Mouse (Mus musculus) stomach, embryonic 16.5 days (tissue): Measurements from ENCODE around the gene Ccdc40. TPM values are rescaled to one million over a fixed set of nuclear protein-coding genes. Genes with fewer than 3 reads are reported as not detected.
A peak's percentile ranks its signal among the peaks of the same experiment; 100 is the strongest.

Source experiments
- ATAC-seq: fragments of 200-750 bp; cut with Nextera tagmentation; 2 replicates; pipeline ENCODE4 v1.8.0; 2017; ENCODE audit warnings: moderate number of reproducible peaks, moderate TSS enrichment; ENCODE audit not compliant: insufficient read depth, low FRiP score
- H3K27ac ChIP-seq: fragments of 300-500 bp; sonication (generic); 2 replicates; pipeline ENCODE4 v1.5.1; 2014; ENCODE audit warnings: low read length
- H3K27me3 ChIP-seq: fragments of 300-500 bp; sonication (generic); 2 replicates; pipeline ENCODE4 v1.6.1; 2014; ENCODE audit warnings: low read length, control low read depth, mixed read lengths; ENCODE audit not compliant: control insufficient read depth, insufficient read depth
- H3K36me3 ChIP-seq: fragments of 300-500 bp; sonication (generic); 2 replicates; pipeline ENCODE4 v1.6.1; 2014; ENCODE audit warnings: low read length; ENCODE audit not compliant: control insufficient read depth, insufficient read depth
- H3K4me1 ChIP-seq: fragments of 300-500 bp; sonication (generic); 2 replicates; pipeline ENCODE4 v1.6.1; 2014; ENCODE audit warnings: low read length, control low read depth, mixed read lengths; ENCODE audit not compliant: control insufficient read depth, insufficient read depth
- H3K4me2 ChIP-seq: fragments of 300-500 bp; sonication (generic); 2 replicates; pipeline ENCODE4 v1.6.1; 2014; ENCODE audit warnings: low read depth, low read length, mixed read lengths
- H3K4me3 ChIP-seq: fragments of 300-500 bp; sonication (generic); replicated peaks from 2 replicates; pipeline ENCODE4 v1.5.1; 2014; ENCODE audit warnings: mild to moderate bottlenecking, low read length
- H3K9ac ChIP-seq: fragments of 300-500 bp; sonication (generic); 2 replicates; pipeline ENCODE4 v1.6.1; 2014; ENCODE audit warnings: low read length
- H3K9me3 ChIP-seq: fragments of 300-500 bp; sonication (generic); replicated peaks from 2 replicates; pipeline ENCODE4 v1.6.1; 2016; ENCODE audit warnings: low read length, control low read depth; ENCODE audit not compliant: control insufficient read depth
- WGBS: fragments of 180-500 bp; shearing (Covaris S2); extraction: QIAGEN DNeasy Blood & Tissue Kit; methylation state at CpG from one replicate; pipeline ENCODE4 v1.1.7; 2014; 5-methylcytosine and 5-hydroxymethylcytosine counted together
- polyA plus RNA-seq: library from polyadenylated mRNA; unstranded; fragments of >200 nt; fragmentation: Nextera tagmentation; extraction: Ambion mirVana; gene quantifications from 2 replicates; pipeline ENCODE4 v1.2.1, GENCODE M21; 2015

Gene Ccdc40
- polyA plus RNA-seq, 1 experiment from 2014 or later: 2.4 TPM

- H3K27me3 ChIP-seq: no peaks in the 10 kb centered on the region
- no peak for ATAC-seq
Measured at GRCm38 (mm10) chr11:119189319-119189718, 39.1 kb upstream of the Ccdc40 start.

DNA sequence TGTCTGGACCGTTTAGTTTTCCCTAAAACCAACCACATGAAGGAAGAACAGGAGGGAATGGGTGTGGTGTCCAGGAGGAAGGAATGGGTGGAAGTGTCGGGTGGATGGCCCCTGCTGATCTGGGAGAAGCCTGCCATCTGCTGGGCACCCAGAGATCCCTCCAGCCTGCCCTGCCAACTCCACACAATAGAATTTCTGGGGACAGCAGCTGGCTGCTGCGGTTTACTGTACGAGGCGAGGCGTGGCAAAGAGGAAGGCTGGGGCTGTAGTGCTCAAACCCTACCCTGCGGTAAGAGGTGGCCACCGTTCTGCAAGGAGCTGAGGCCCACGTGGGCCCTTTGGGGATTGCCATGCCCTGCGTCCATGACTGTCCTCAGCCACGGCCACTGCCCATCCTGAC, 37.9 kb upstream of the Ccdc40 start:
- Histone ChIP-seq H3K27ac (no peak overlapping the region), H3K4me3 (no peak overlapping the region), H3K4me1 (peaks cover 37% of the 10 kb centered on the region), H3K27me3 (no peaks in the 10 kb centered on the region), H3K4me2 (no peak overlapping the region), H3K36me3 (no peaks in the 10 kb centered on the region), H3K9me3 (no peaks in the 10 kb centered on the region), H3K9ac (peak overlapping the region; percentile 51; the same call in 1 of the 2 replicates)
- WGBS: 30% methylated on average over 11 of the region's 11 CpGs
- peak; percentile 70; the same call in 1 of the 2 replicates for ATAC-seq

More at GRCm38 (mm10) chr11:119189319-119189718, 39.1 kb upstream of the Ccdc40 start:
- no peak overlapping the region for H3K9ac ChIP-seq
- no peaks in the 10 kb centered on the region for H3K36me3 ChIP-seq
- no peak overlapping the region for H3K4me3 ChIP-seq
- peaks cover 37% of the 10 kb centered on the region for H3K4me1 ChIP-seq
- no peaks in the 10 kb centered on the region for H3K9me3 ChIP-seq
- no peak overlapping the region for H3K4me2 ChIP-seq
- 92% methylated on average over 3 of the region's 3 CpGs for WGBS
- no peak overlapping the region; the same call in 1 of the 2 replicates for H3K27ac ChIP-seq

- H3K4me3 ChIP-seq: no peak overlapping the region
Measured at GRCm38 (mm10) chr11:119191606-119192081, 36.7 kb upstream of the Ccdc40 start.

DNA sequence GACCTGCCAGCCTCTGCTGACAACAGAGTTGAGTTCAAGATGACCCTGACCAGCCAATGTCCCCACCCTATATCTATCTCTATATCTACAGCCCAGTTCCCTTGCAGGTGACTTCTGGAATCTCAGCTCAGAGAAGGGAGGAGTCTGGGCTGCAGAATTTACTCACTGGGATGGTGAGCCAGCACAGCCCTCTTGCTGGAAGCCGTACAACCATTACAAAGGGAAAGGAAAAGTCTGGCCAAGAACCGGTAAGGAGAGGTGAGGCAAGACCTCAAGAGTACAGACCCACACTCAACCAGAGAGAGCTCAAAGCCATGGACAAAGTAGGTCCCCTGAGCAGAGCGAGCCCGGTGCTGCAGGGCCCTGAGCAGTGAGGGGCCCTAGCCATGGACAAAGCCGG, 36.2 kb upstream of the Ccdc40 start:
- 0 out of 2 replicates have a peak, but pooled peaks have one; percentile 12 for ATAC-seq
- H3K27me3 ChIP-seq: no peaks in the 10 kb centered on the region
- H3K4me2 ChIP-seq: no peak overlapping the region
- H3K4me1 ChIP-seq: peaks cover 37% of the 10 kb centered on the region
- H3K9ac ChIP-seq: no peak overlapping the region
- whole genome bisulfite sequencing: 63% methylated on average over 5 of the region's 5 CpGs
- H3K36me3 ChIP-seq: no peaks in the 10 kb centered on the region
- no peaks in the 10 kb centered on the region for H3K9me3 ChIP-seq
- peak overlapping the region; percentile 60 for H3K27ac ChIP-seq
- H3K4me3 ChIP-seq: no peak overlapping the region

More at GRCm38 (mm10) chr11:119191606-119192081, 36.7 kb upstream of the Ccdc40 start:
- H3K27ac ChIP-seq: no peak overlapping the region
- 76% methylated on average over 9 of the region's 9 CpGs for WGBS
- no peaks in the 10 kb centered on the region for H3K36me3 ChIP-seq
- ATAC-seq: no peak
- H3K9ac ChIP-seq: no peak overlapping the region
- peaks cover 37% of the 10 kb centered on the region for H3K4me1 ChIP-seq
- H3K27me3 ChIP-seq: no peaks in the 10 kb centered on the region
- H3K9me3 ChIP-seq: no peaks in the 10 kb centered on the region
- H3K4me2 ChIP-seq: no peak overlapping the region

DNA sequence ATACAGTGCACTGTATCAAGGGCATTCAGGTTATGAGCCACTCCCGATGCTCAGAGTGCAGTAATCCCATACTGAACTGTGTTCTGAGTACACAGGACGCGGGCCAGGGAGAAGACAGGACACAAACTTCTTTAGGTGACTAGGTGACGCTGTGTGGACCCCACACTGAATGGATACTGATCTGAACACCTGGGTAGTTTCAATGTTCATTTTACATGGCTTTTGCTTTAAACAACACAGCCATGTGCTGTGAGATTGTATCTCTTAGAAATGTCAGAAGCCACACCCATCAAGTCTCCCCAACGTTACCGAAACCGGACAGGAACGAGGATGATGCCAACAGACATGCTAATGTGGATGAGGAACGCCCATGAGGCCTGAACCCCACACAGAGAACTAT, 35.8 kb upstream of the Ccdc40 start:
- Histone ChIP-seq H3K36me3 (no peaks in the 10 kb centered on the region), H3K4me2 (no peak overlapping the region), H3K4me3 (no peak overlapping the region), H3K9ac (no peak overlapping the region), H3K4me1 (peaks cover 37% of the 10 kb centered on the region), H3K27me3 (no peaks in the 10 kb centered on the region), H3K9me3 (no peaks in the 10 kb centered on the region), H3K27ac (peak overlapping the region; percentile 60)
- 61% methylated on average over 9 of the region's 9 CpGs for WGBS
- ATAC-seq: no peak

GRCm38 (mm10) chr11:119197618-119198563, 30.5 kb upstream of the Ccdc40 start:
- Histone ChIP-seq H3K36me3 (no peaks in the 10 kb centered on the region), H3K27me3 (no peaks in the 10 kb centered on the region), H3K27ac (no peak overlapping the region), H3K4me2 (no peak overlapping the region), H3K4me1 (0 out of 2 replicates have a peak, but pooled peaks cover under 1% of the 10 kb centered on the region), H3K9ac (no peak overlapping the region), H3K9me3 (no peaks in the 10 kb centered on the region), H3K4me3 (no peak overlapping the region)
- WGBS: 86% methylated on average over 18 of the region's 18 CpGs
- no peak; the same call in 1 of the 2 replicates for ATAC-seq

- Histone ChIP-seq H3K36me3 (no peaks in the 10 kb centered on the region), H3K4me3 (no peak overlapping the region), H3K9me3 (no peaks in the 10 kb centered on the region), H3K27me3 (no peaks in the 10 kb centered on the region), H3K4me2 (no peak overlapping the region), H3K27ac (no peak overlapping the region), H3K4me1 (no peaks in the 10 kb centered on the region), H3K9ac (no peak overlapping the region)
- WGBS: 61% methylated on average over 26 of the region's 26 CpGs
- no peak for ATAC-seq
Measured at GRCm38 (mm10) chr11:119198564-119199232, 29.7 kb upstream of the Ccdc40 start.

GRCm38 (mm10) chr11:119199233-119199601, 29.2 kb upstream of the Ccdc40 start:
- Histone ChIP-seq H3K4me1 (no peaks in the 10 kb centered on the region), H3K4me2 (no peak overlapping the region), H3K36me3 (no peaks in the 10 kb centered on the region), H3K27ac (no peak overlapping the region), H3K27me3 (no peaks in the 10 kb centered on the region), H3K4me3 (no peak overlapping the region), H3K9me3 (no peaks in the 10 kb centered on the region), H3K9ac (no peak overlapping the region)
- no peak for ATAC-seq
- 87% methylated on average over 4 of the region's 4 CpGs for WGBS

DNA sequence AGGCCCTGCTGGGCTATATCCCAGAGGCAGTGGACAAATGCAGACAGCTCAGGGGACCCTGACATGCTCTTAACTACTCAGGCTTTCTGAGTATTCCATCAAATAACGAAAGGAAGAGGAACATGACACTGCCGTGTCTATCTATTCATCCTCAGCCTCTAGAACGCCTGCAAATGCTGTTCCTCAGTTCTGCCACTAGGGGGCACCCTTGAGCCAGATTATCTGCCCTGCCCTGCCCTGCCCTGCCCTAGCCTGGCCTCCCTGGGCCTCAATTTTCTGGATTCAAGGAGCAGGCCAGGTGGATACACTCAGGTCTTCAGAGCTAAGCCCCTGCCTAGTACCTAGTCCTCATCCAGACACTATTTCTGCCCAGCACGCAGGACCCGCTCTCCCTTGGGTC, 24.9 kb upstream of the Ccdc40 start:
- Histone ChIP-seq H3K4me3 (no peak overlapping the region), H3K27ac (no peak overlapping the region), H3K4me1 (no peaks in the 10 kb centered on the region), H3K36me3 (peaks cover 12% of the 10 kb centered on the region), H3K4me2 (no peak overlapping the region), H3K9me3 (no peaks in the 10 kb centered on the region), H3K9ac (no peak overlapping the region), H3K27me3 (no peaks in the 10 kb centered on the region)
- 45% methylated on average over 5 of the region's 5 CpGs for WGBS
- no peak for ATAC-seq
